Comparison of ENCODE assay signal across 21 mouse cellular contexts in the genomic region with DNA sequence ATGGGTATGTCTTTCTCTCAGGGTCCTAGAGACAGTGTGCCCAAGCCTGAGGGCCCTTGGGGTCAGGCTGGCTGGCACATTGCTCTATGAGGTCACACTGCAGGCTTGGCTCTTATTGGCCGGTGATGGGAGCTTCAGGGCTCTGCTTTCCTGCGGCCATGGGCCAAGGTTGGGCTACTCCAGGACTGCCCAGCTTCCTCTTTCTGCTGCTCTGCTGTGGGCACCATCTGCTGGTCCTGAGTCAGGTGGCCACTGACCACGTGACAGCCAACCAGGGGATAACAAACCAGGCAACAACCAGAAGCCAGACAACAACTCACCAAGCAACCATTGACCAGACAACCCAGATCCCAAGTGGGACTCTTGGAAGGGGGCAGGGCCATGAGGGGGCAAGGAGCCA. TPM values are rescaled to one million over a fixed set of nuclear protein-coding genes. Genes with fewer than 3 reads are reported as not detected.
DNase-seq lines count a peak whose midpoint lies in the region; ATAC-seq and TF ChIP-seq lines count a peak whose summit lies in the region.
"Had no signal": no experiment of that assay in that cellular context is flagged by ENCODE, and none has a peak within 500 bp of the region (broad histone marks: within the 10 kb centered on the region; RNA-seq: fewer than 3 reads in every experiment).

No protein-coding gene starts in this region.

- no peaks in the 10 kb centered on the region for H3K9me3 ChIP-seq in MEL (replicated peaks; ENCODE audit: insufficient read depth, low read length)
- no peaks in the 10 kb centered on the region for H3K9me3 ChIP-seq in kidney, postnatal 0 days (replicated peaks; ENCODE audit: low read length)
- H3K9me3 ChIP-seq in midbrain, embryonic 10.5 days (replicated peaks), result no peaks in the 10 kb centered on the region
- no peaks in the 10 kb centered on the region for H3K9me3 ChIP-seq in intestine, embryonic 16.5 days (ENCODE audit: control insufficient read depth, low read length)
- H3K9me3 ChIP-seq: G1E; limb, embryonic 13.5 days; liver, embryonic 15.5 days; midbrain, embryonic 15.5 days; neural tube, embryonic 12.5 days had no signal

- TF ChIP-seq CTCF in MEL (IDR thresholded peaks at IDR 0.05 in 2 of 3, conservative IDR thresholded peaks at IDR 0.05 in 1 of 3; ENCODE audit: control insufficient read depth in 1 of 3, insufficient read depth in 1 of 3, low read depth in 2 of 3, low read length in 3 of 3, poor library complexity in 1 of 3, severe bottlenecking in 1 of 3), result no peak
- no peak for TF ChIP-seq CTCF in kidney, postnatal 0 days (IDR thresholded peaks at IDR 0.05; ENCODE audit: low read depth)
- TF ChIP-seq CTCF in thymus, adult 2 months (IDR thresholded peaks at IDR 0.05; ENCODE audit: borderline replicate concordance, control insufficient read depth, extremely low read depth, insufficient read depth, low read length, poor library complexity), result no peak

- no peak overlapping the region for H3K9ac ChIP-seq in MEL (ENCODE audit: control insufficient read depth, low read depth, low read length, poor library complexity, severe bottlenecking)
- H3K9ac ChIP-seq in kidney, postnatal 0 days (ENCODE audit: low read depth, low read length), result no peak overlapping the region
- H3K9ac ChIP-seq in intestine, embryonic 16.5 days (ENCODE audit: low read depth, low read length), result no peak overlapping the region
- H3K9ac ChIP-seq: forebrain, postnatal 0 days; limb, embryonic 13.5 days; liver, embryonic 15.5 days; midbrain, embryonic 15.5 days; neural tube, embryonic 12.5 days had no signal

- no peak overlapping the region for H3K4me3 ChIP-seq in MEL (ENCODE audit: control insufficient read depth in 1 of 2, insufficient read depth in 1 of 2, low read depth in 2 of 2, low read length in 2 of 2)
- H3K4me3 ChIP-seq in kidney, postnatal 0 days (replicated peaks; ENCODE audit: low read depth, low read length), result no peak overlapping the region
- H3K4me3 ChIP-seq in midbrain, embryonic 10.5 days, result no peak overlapping the region
- H3K4me3 ChIP-seq in intestine, embryonic 16.5 days (ENCODE audit: low read length), result no peak overlapping the region
- no peak overlapping the region for H3K4me3 ChIP-seq in thymus, adult 2 months (ENCODE audit: control insufficient read depth, insufficient read depth, low read length)
- H3K4me3 ChIP-seq: erythroblast, embryonic 14.5 days; limb, embryonic 13.5 days; liver, embryonic 15.5 days; midbrain, embryonic 15.5 days; neural tube, embryonic 12.5 days had no signal

- H3K27me3 ChIP-seq in MEL (ENCODE audit: control insufficient read depth in 1 of 2, insufficient read depth in 2 of 2, low read length in 2 of 2), result peaks cover 0 to 8% of the 10 kb centered on the region in 2 experiments; a peak in 3 of 4 replicates
- no peaks in the 10 kb centered on the region for H3K27me3 ChIP-seq in kidney, postnatal 0 days (ENCODE audit: insufficient read depth, low read length)
- peaks cover 22% of the 10 kb centered on the region for H3K27me3 ChIP-seq in midbrain, embryonic 10.5 days (ENCODE audit: low read depth, poor library complexity, severe bottlenecking)
- H3K27me3 ChIP-seq in intestine, embryonic 16.5 days (replicated peaks; ENCODE audit: control insufficient read depth, insufficient read depth, low read length), result no peaks in the 10 kb centered on the region
- no peaks in the 10 kb centered on the region for H3K27me3 ChIP-seq in thymus, adult 2 months (ENCODE audit: control insufficient read depth, insufficient read depth, low read length)
- H3K27me3 ChIP-seq: midbrain, embryonic 15.5 days had no signal

- TF ChIP-seq POLR2A in MEL (IDR thresholded peaks at IDR 0.05; ENCODE audit: control insufficient read depth in 1 of 2, insufficient read depth in 1 of 2, low read depth in 1 of 2, low read length in 2 of 2, poor library complexity in 1 of 2), result no peak
- TF ChIP-seq POLR2A in thymus, adult 2 months (IDR thresholded peaks at IDR 0.05; ENCODE audit: control insufficient read depth, extremely low read depth, insufficient read depth, low read length, poor library complexity), result no peak

- TF ChIP-seq EP300 in MEL (IDR thresholded peaks at IDR 0.05; ENCODE audit: low read depth in 1 of 2, low read length in 2 of 2), result no peak

- H3K4me1 ChIP-seq in MEL (ENCODE audit: control insufficient read depth in 1 of 2, insufficient read depth in 2 of 2, low read length in 2 of 2), result no peaks in the 10 kb centered on the region
- H3K4me1 ChIP-seq in kidney, postnatal 0 days (replicated peaks; ENCODE audit: insufficient read depth, low read length), result no peaks in the 10 kb centered on the region
- no peaks in the 10 kb centered on the region for H3K4me1 ChIP-seq in midbrain, embryonic 10.5 days
- H3K4me1 ChIP-seq in intestine, embryonic 16.5 days (ENCODE audit: control insufficient read depth, insufficient read depth, low read length), result no peaks in the 10 kb centered on the region
- H3K4me1 ChIP-seq in thymus, adult 2 months (replicated peaks; ENCODE audit: control insufficient read depth, insufficient read depth, low read length), result no peaks in the 10 kb centered on the region
- H3K4me1 ChIP-seq: limb, embryonic 13.5 days; liver, embryonic 15.5 days; midbrain, embryonic 15.5 days; neural tube, embryonic 12.5 days had no signal

- H3K4me2 ChIP-seq in kidney, postnatal 0 days (ENCODE audit: low read length), result no peak overlapping the region
- no peak overlapping the region for H3K4me2 ChIP-seq in intestine, embryonic 16.5 days (ENCODE audit: low read depth, low read length)
- H3K4me2 ChIP-seq: limb, embryonic 13.5 days; liver, embryonic 15.5 days; midbrain, embryonic 15.5 days; neural tube, embryonic 12.5 days had no signal

- peak; percentile 28 for DNase-seq in kidney, adult 18-20 months
- DNase-seq in kidney, postnatal 14 days, result no peak
- no peak for DNase-seq in MEL (ENCODE audit: low read depth, low spot score)
- DNase-seq in cerebellum, adult 8-10 months, result peak; percentile 45
- no peak for DNase-seq in kidney, postnatal 0 days (ENCODE audit: low spot score)
- no peak for DNase-seq in midbrain, embryonic 10.5 days (ENCODE audit: low spot score)
- DNase-seq in thymus, adult 2 months, result no peak
- DNase-seq: forebrain, postnatal 0 days; heart, postnatal 14 days; right cerebral cortex, postnatal 25 days had no signal

- WGBS in kidney, postnatal 0 days, result 78% methylated on average over 3 of the region's 3 CpGs
- 85% methylated on average over 3 of the region's 3 CpGs for WGBS in midbrain, embryonic 10.5 days
- WGBS in intestine, embryonic 16.5 days, result 68% methylated on average over 3 of the region's 3 CpGs
- 56% methylated on average over 3 of the region's 3 CpGs for WGBS in thymus, adult 2 months

- H3K36me3 ChIP-seq in MEL (ENCODE audit: control insufficient read depth in 1 of 2, insufficient read depth in 2 of 2, low read length in 2 of 2), result no peaks in the 10 kb centered on the region
- H3K36me3 ChIP-seq in kidney, postnatal 0 days (ENCODE audit: insufficient read depth, low read length), result no peaks in the 10 kb centered on the region
- H3K36me3 ChIP-seq in midbrain, embryonic 10.5 days, result no peaks in the 10 kb centered on the region
- no peaks in the 10 kb centered on the region for H3K36me3 ChIP-seq in intestine, embryonic 16.5 days (ENCODE audit: control insufficient read depth, insufficient read depth, low read length)
- H3K36me3 ChIP-seq in thymus, adult 2 months (ENCODE audit: control insufficient read depth, insufficient read depth, low read length), result no peaks in the 10 kb centered on the region
- H3K36me3 ChIP-seq: G1E; limb, embryonic 13.5 days; liver, embryonic 15.5 days; midbrain, embryonic 15.5 days; neural tube, embryonic 12.5 days had no signal

- no peak for TF ChIP-seq RAD21 in MEL (IDR thresholded peaks at IDR 0.05; ENCODE audit: low read depth, low read length)

- ATAC-seq in kidney, postnatal 0 days (replicated peaks; ENCODE audit: low FRiP score, low read depth), result peak; percentile 5; the same call in 1 of the 2 replicates
- ATAC-seq in intestine, embryonic 16.5 days, result no peak
- ATAC-seq: forebrain, postnatal 0 days; hindbrain, embryonic 16.5 days; midbrain, embryonic 15.5 days had no signal

- no peak overlapping the region for H3K27ac ChIP-seq in MEL (ENCODE audit: control insufficient read depth, low read depth, low read length)
- peak overlapping the region; percentile 28; the same call in 1 of the 2 replicates for H3K27ac ChIP-seq in kidney, postnatal 0 days
- H3K27ac ChIP-seq in midbrain, embryonic 10.5 days (replicated peaks), result no peak overlapping the region
- no peak overlapping the region for H3K27ac ChIP-seq in intestine, embryonic 16.5 days (ENCODE audit: low read length)
- no peak overlapping the region for H3K27ac ChIP-seq in thymus, adult 2 months (ENCODE audit: control insufficient read depth, insufficient read depth, low read length)
- H3K27ac ChIP-seq: limb, embryonic 13.5 days; liver, embryonic 15.5 days; midbrain, embryonic 15.5 days; neural tube, embryonic 12.5 days had no signal

- no peaks in the 10 kb centered on the region for H3K79me2 ChIP-seq in MEL (ENCODE audit: control insufficient read depth, insufficient read depth, low read length, poor library complexity)

RNA-seq across cellular contexts. Expression of a gene that starts 7.3 kb away (rescaled TPM):
- total RNA-seq in MEL (2012; rRNA removed), result not detected in 2 replicates
- not detected for polyA plus RNA-seq in MEL (2012; ENCODE audit: insufficient read depth in 1 of 2, insufficient read length in 2 of 2, low read depth in 1 of 2, low replicate concordance in 2 of 2, missing spikeins in 1 of 2)
- polyA plus RNA-seq in kidney, postnatal 0 days (2015; fragmentation: Nextera tagmentation; extraction: Ambion mirVana), result 24.4 and 26.0 TPM in 2 replicates
- 0.75 and 0.85 TPM in 2 replicates for polyA plus RNA-seq in midbrain, embryonic 10.5 days (2016; fragmentation: Nextera tagmentation; extraction: Ambion mirVana)
- 18.6 and 41.2 TPM in 2 replicates for polyA plus RNA-seq in intestine, embryonic 16.5 days (2015; fragmentation: Nextera tagmentation; extraction: Ambion mirVana)
- 8.0 and 10.2 TPM in 2 replicates for polyA plus RNA-seq in thymus, adult 2 months (2012; rRNA removed)
- total RNA-seq: G1E had no signal
- polyA plus RNA-seq: erythroblast, embryonic 14.5 days; G1E had no signal

RNA-seq across cellular contexts. Expression of a gene that starts 19.4 kb away (rescaled TPM):
- total RNA-seq in MEL (2012; rRNA removed), result not detected in 2 replicates
- not detected for polyA plus RNA-seq in MEL (2012; ENCODE audit: insufficient read depth in 1 of 2, insufficient read length in 2 of 2, low read depth in 1 of 2, low replicate concordance in 2 of 2, missing spikeins in 1 of 2)
- polyA plus RNA-seq in kidney, postnatal 0 days (2015; fragmentation: Nextera tagmentation; extraction: Ambion mirVana), result 0.06 TPM in 1 of 2 replicates, not detected in the other
- not detected in 2 replicates for polyA plus RNA-seq in midbrain, embryonic 10.5 days (2016; fragmentation: Nextera tagmentation; extraction: Ambion mirVana)
- polyA plus RNA-seq in intestine, embryonic 16.5 days (2015; fragmentation: Nextera tagmentation; extraction: Ambion mirVana), result 0.07 TPM in 1 of 2 replicates, not detected in the other
- polyA plus RNA-seq in thymus, adult 2 months (2012; rRNA removed), result not detected in 2 replicates
- total RNA-seq: adrenal gland, postnatal 10 days; forebrain, postnatal 0 days; G1E; gastrocnemius, adult 8-10 months; heart, postnatal 14 days; left cerebral cortex, adult 8-10 months had no signal
- polyA plus RNA-seq: erythroblast, embryonic 14.5 days; forebrain, postnatal 0 days; G1E; hindbrain, embryonic 16.5 days; limb, embryonic 13.5 days; liver, embryonic 15.5 days; midbrain, embryonic 15.5 days; neural tube, embryonic 12.5 days had no signal

RNA-seq across cellular contexts. Expression of a gene that starts 21.9 kb away (rescaled TPM):
- total RNA-seq in MEL (2012; rRNA removed), result 24.8 and 32.8 TPM in 2 replicates
- polyA plus RNA-seq in MEL (2012; ENCODE audit: insufficient read depth in 1 of 2, insufficient read length in 2 of 2, low read depth in 1 of 2, low replicate concordance in 2 of 2, missing spikeins in 1 of 2), result 10 to 100 TPM in 1 of 2 experiments, not detected in 1; 43.9 TPM
- polyA plus RNA-seq in kidney, postnatal 0 days (2015; fragmentation: Nextera tagmentation; extraction: Ambion mirVana), result 34.0 and 35.2 TPM in 2 replicates
- polyA plus RNA-seq in midbrain, embryonic 10.5 days (2016; fragmentation: Nextera tagmentation; extraction: Ambion mirVana), result 12.1 and 12.3 TPM in 2 replicates
- 43.9 and 46.5 TPM in 2 replicates for polyA plus RNA-seq in intestine, embryonic 16.5 days (2015; fragmentation: Nextera tagmentation; extraction: Ambion mirVana)
- 6.1 and 9.4 TPM in 2 replicates for polyA plus RNA-seq in thymus, adult 2 months (2012; rRNA removed)
- polyA plus RNA-seq: G1E had no signal

RNA-seq across cellular contexts. Expression of a gene that starts 32.9 kb away (rescaled TPM):
- 0.04 TPM in 1 of 2 replicates, not detected in the other for total RNA-seq in MEL (2012; rRNA removed)
- polyA plus RNA-seq in MEL (2012; ENCODE audit: insufficient read depth in 1 of 2, insufficient read length in 2 of 2, low read depth in 1 of 2, low replicate concordance in 2 of 2, missing spikeins in 1 of 2), result under 1 TPM in 1 of 2 experiments, not detected in 1; 0.07 TPM
- 0.05 and 0.10 TPM in 2 replicates for polyA plus RNA-seq in kidney, postnatal 0 days (2015; fragmentation: Nextera tagmentation; extraction: Ambion mirVana)
- polyA plus RNA-seq in midbrain, embryonic 10.5 days (2016; fragmentation: Nextera tagmentation; extraction: Ambion mirVana), result 0.31 and 0.33 TPM in 2 replicates
- 2.1 and 2.6 TPM in 2 replicates for polyA plus RNA-seq in intestine, embryonic 16.5 days (2015; fragmentation: Nextera tagmentation; extraction: Ambion mirVana)
- 3.9 and 4.3 TPM in 2 replicates for polyA plus RNA-seq in thymus, adult 2 months (2012; rRNA removed)
- total RNA-seq: G1E; gastrocnemius, adult 8-10 months had no signal
- polyA plus RNA-seq: erythroblast, embryonic 14.5 days; G1E had no signal

Comparison
In these comparisons a context has a peak if more than half of its experiments do, and no peak if none do; other contexts are left out.
1. DNase-seq: peak in kidney, adult 18-20 months (single experiment) and cerebellum, adult 8-10 months (single experiment); none in kidney, postnatal 14 days (single experiment), MEL (single experiment), kidney, postnatal 0 days (single experiment), midbrain, embryonic 10.5 days (single experiment) and thymus, adult 2 months (single experiment).